Mouse (Mus musculus): ENCODE measurements at regions not wholly inside any gene's neighbourhood (a gene's known extent, or its start where the extent isn't known, plus 50 kb on each side); places are given as distances from the start of the nearest gene placed in this dataset.

DNA sequence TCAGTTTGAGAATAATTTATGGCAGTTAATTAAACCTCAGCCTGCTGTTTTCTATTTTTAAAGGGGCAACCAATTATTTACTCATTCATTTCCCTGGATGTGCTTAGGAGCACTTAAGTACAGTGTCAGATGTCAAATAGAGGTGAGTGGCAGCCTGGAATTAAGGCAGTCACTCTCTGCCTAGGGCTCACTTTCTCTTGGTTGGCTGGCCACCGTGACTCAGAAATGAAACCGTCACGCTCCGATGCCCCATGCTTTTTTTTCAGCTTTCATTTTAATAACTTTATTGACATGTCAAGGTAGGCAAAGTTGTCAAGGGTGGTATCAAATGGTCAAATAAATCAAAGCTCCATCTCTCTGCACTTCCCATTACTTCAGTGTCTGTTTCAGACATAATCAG, 547.9 kb upstream of the Jmjd1c start:
- WGBS, result 80% methylated on average over 4 of the region's 4 CpGs
- H3K4me1 ChIP-seq (ENCODE audit: control insufficient read depth, insufficient read depth, low read length), result no peaks in the 10 kb centered on the region
- H3K4me3 ChIP-seq (replicated peaks; ENCODE audit: control insufficient read depth, low read depth, low read length), result no peak overlapping the region
- TF ChIP-seq CTCF (IDR thresholded peaks at IDR 0.05; ENCODE audit: control insufficient read depth, insufficient read depth, low read length), result no peak
- H3K27ac ChIP-seq (ENCODE audit: control insufficient read depth, insufficient read depth, low read depth, low read length, poor library complexity), result no peak overlapping the region

DNA sequence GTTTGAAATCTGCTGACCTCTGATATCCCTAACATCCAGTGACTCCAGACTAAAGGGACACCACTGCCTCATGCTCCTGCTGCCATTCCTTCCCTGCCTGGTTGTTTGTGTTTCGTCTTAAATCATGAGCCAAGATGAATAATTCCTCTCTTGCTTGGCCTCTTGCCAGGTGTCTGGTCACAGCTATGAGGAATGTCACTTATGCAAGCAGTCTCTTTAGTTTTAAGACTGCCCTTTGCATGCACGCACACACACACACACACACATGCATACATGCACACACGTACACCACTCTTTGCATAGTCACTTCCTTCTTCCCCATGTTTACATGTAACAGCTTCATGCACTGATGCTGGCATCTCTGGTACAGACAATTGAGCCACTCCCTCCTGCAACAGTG, 543.0 kb upstream of the Jmjd1c start:
- Histone ChIP-seq H3K4me3 (replicated peaks; ENCODE audit: control insufficient read depth, low read depth, low read length) (no peak overlapping the region), H3K27ac (ENCODE audit: control insufficient read depth, insufficient read depth, low read depth, low read length, poor library complexity) (no peak overlapping the region), H3K4me1 (ENCODE audit: control insufficient read depth, insufficient read depth, low read length) (no peaks in the 10 kb centered on the region)
- 58% methylated on average over 3 of the region's 3 CpGs for WGBS
- TF ChIP-seq POLR2A (IDR thresholded peaks at IDR 0.05; ENCODE audit: borderline replicate concordance, control insufficient read depth, low read depth, low read length) (no peak), CTCF (IDR thresholded peaks at IDR 0.05; ENCODE audit: control insufficient read depth, insufficient read depth, low read length) (no peak)

DNA sequence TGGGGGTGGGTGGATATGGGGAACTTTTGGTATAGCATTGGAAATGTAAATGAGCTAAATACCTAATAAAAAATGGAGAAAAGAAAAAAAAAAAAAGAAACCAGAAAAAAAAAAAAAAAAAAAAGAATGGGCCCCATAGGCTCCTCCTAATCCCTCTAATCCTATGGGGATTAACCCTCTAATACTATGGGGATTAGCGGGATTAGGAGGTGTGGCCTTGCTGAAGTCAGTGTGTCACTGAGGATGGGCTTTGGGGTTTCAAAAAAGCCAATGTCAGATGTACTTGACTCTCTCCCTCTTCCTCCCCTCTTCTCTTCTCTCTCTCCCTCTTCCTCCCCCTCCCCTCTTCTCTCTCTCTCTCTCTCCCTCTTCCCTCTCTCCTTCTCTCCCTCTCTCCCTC, 541.7 kb upstream of the Jmjd1c start:
- Histone ChIP-seq H3K27ac (ENCODE audit: control insufficient read depth, insufficient read depth, low read depth, low read length, poor library complexity) (no peak overlapping the region), H3K4me1 (ENCODE audit: control insufficient read depth, insufficient read depth, low read length) (no peaks in the 10 kb centered on the region), H3K4me3 (replicated peaks; ENCODE audit: control insufficient read depth, low read depth, low read length) (no peak overlapping the region)
- TF ChIP-seq POLR2A (IDR thresholded peaks at IDR 0.05; ENCODE audit: borderline replicate concordance, control insufficient read depth, low read depth, low read length) (no peak), CTCF (IDR thresholded peaks at IDR 0.05; ENCODE audit: control insufficient read depth, insufficient read depth, low read length) (no peak)
- WGBS, result 68% methylated on average over 1 of the region's 1 CpGs

DNA sequence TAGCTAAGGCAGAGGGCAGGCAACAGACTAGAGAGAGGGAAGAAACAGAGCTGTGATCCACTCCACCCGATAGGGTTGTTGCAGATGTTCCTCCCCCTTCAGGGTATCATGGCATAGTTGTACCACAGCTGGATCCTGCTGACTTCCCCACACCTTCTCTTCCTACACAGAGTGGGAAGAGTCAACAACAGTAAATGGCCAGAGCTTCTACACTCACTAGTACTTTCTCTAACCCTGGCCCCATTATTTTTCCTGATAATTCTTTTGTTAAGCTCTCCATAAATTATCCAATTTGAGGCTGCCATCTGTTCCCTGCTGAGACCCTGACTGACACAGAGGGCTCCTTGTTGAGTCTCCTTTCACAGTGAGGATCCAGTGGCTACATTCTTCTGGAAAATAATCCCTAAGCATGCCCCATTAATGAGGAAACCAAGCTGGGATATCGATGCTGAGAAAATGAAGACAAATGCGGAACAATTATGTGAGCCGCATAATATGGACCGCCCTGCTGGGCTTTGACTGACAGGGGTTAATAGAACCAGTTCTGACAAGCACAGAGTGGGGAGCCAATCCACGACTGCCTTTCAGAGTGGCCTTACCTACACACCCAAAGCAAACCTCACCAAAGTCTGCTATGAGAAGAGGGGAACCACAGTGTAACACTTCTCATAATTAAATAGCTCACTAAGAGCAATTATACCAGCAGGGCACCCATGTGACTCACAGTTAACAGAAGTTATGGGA, 537.7 kb upstream of the Jmjd1c start:
- TF ChIP-seq POLR2A (IDR thresholded peaks at IDR 0.05; ENCODE audit: borderline replicate concordance, control insufficient read depth, low read depth, low read length) (no peak), CTCF (IDR thresholded peaks at IDR 0.05; ENCODE audit: control insufficient read depth, insufficient read depth, low read length) (no peak)
- Histone ChIP-seq H3K27ac (ENCODE audit: control insufficient read depth, insufficient read depth, low read depth, low read length, poor library complexity) (no peak overlapping the region), H3K4me1 (ENCODE audit: control insufficient read depth, insufficient read depth, low read length) (no peaks in the 10 kb centered on the region), H3K4me3 (replicated peaks; ENCODE audit: control insufficient read depth, low read depth, low read length) (no peak overlapping the region)
- WGBS, result 72% methylated on average over 6 of the region's 6 CpGs

DNA sequence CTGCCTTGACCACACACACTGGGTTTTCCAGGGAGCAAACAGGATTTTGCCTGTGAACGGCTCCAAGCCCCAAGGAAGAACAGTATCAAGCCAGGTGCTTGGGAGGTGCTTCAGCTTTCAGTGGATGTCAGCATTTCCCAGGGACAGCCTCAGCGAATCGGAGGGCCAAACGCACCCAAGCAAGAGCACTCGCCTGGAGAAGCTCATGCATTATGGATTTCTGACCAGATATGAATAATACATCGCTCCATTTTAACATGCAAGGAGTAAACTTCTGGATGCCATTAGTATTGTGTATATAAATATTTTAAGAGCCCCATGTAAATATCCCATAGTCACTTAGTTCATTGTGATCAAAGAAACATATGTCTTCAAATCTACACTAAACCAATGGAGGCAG, 530.6 kb upstream of the Jmjd1c start:
- Histone ChIP-seq H3K4me1 (ENCODE audit: control insufficient read depth, insufficient read depth, low read length) (no peaks in the 10 kb centered on the region), H3K4me3 (replicated peaks; ENCODE audit: control insufficient read depth, low read depth, low read length) (no peak overlapping the region), H3K27ac (ENCODE audit: control insufficient read depth, insufficient read depth, low read depth, low read length, poor library complexity) (no peak overlapping the region)
- TF ChIP-seq POLR2A (IDR thresholded peaks at IDR 0.05; ENCODE audit: borderline replicate concordance, control insufficient read depth, low read depth, low read length), result no peak
- no peak for TF ChIP-seq CTCF (IDR thresholded peaks at IDR 0.05; ENCODE audit: control insufficient read depth, insufficient read depth, low read length)
- 77% methylated on average over 6 of the region's 6 CpGs for WGBS

DNA sequence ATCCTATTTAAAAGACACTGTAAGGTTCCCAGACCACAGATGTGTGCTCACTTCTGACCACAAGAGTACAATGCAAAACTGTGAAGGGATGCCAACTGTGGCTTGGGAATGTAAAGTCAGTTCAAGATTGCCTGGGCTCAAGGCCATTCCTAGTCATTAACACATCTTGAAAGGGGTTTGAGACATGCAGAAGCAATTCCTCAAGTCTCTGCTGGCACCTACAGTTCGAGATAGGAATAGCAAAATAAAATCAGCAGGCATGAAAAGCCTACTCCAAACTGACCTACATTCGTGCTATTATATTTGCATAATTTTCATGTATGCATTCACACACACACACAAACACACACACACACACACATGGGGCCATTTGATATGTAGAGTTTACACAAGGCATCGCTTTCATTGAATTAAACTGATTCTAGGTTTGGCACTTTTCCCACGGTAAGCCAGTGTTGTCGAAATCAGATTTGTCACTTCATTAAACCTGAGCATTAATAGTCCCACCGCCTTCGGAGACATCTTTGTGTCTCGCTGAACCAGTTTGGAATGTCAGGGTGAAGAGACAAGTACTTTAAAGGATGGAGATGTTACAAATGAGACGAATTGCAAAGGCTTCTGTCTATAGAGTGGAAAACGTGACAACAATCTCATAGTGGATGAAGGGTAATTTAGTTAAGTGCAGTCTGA, 520.9 kb upstream of the Jmjd1c start:
- Histone ChIP-seq H3K27ac (ENCODE audit: control insufficient read depth, insufficient read depth, low read depth, low read length, poor library complexity) (no peak overlapping the region), H3K4me3 (replicated peaks; ENCODE audit: control insufficient read depth, low read depth, low read length) (no peak overlapping the region), H3K4me1 (ENCODE audit: control insufficient read depth, insufficient read depth, low read length) (no peaks in the 10 kb centered on the region)
- TF ChIP-seq CTCF (IDR thresholded peaks at IDR 0.05; ENCODE audit: control insufficient read depth, insufficient read depth, low read length), result no peak
- no peak for TF ChIP-seq POLR2A (IDR thresholded peaks at IDR 0.05; ENCODE audit: borderline replicate concordance, control insufficient read depth, low read depth, low read length)
- WGBS, result 56% methylated on average over 10 of the region's 10 CpGs

DNA sequence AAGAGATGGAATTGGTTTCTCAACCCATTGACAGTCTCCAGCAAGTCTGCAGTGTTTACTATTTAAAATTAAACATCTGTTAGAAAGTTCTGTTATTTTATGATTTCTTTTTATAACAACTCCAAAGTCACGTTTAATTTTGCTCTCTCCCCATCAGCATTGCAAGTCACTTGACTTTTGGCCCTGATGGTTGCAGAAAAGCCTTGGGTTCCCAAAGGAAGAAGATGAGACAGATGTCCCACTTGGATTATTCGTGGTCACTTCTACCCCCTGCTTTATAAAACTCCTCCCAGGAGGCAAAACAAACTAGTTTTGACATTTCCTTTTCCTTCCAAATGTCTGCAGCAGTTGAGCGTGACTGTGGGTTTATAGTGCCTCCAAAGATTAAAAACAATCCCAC, 502.9 kb upstream of the Jmjd1c start:
- 51% methylated on average over 3 of the region's 3 CpGs for WGBS
- TF ChIP-seq CTCF (IDR thresholded peaks at IDR 0.05; ENCODE audit: control insufficient read depth, insufficient read depth, low read length) (no peak), POLR2A (IDR thresholded peaks at IDR 0.05; ENCODE audit: borderline replicate concordance, control insufficient read depth, low read depth, low read length) (no peak)
- Histone ChIP-seq H3K27ac (ENCODE audit: control insufficient read depth, insufficient read depth, low read depth, low read length, poor library complexity) (no peak overlapping the region), H3K4me3 (replicated peaks; ENCODE audit: control insufficient read depth, low read depth, low read length) (no peak overlapping the region), H3K4me1 (ENCODE audit: control insufficient read depth, insufficient read depth, low read length) (no peaks in the 10 kb centered on the region)

DNA sequence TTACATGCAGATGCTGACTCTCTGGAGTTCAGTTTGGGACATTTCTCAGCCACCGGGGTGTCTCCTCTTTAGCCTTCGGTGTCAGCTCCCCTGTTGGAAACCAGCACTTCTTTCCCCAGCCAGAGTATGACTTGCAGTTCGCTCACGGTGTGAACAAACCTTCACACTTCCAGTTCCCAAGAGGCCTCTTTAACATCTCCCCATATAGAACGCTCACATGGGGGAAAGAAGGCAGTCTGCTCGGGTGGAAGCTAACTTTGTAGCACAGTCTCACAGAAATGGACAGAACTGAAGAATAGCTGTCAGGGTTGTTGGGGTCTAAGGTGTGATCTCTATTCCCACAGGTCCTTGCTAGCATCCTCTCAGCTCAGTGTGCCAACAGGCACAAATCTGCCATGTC, 502.4 kb upstream of the Jmjd1c start:
- Histone ChIP-seq H3K27ac (ENCODE audit: control insufficient read depth, insufficient read depth, low read depth, low read length, poor library complexity) (no peak overlapping the region), H3K4me1 (ENCODE audit: control insufficient read depth, insufficient read depth, low read length) (no peaks in the 10 kb centered on the region), H3K4me3 (replicated peaks; ENCODE audit: control insufficient read depth, low read depth, low read length) (no peak overlapping the region)
- TF ChIP-seq POLR2A (IDR thresholded peaks at IDR 0.05; ENCODE audit: borderline replicate concordance, control insufficient read depth, low read depth, low read length) (no peak), CTCF (IDR thresholded peaks at IDR 0.05; ENCODE audit: control insufficient read depth, insufficient read depth, low read length) (no peak)
- WGBS, result 48% methylated on average over 6 of the region's 6 CpGs

Data from bone marrow, adult 2 months (tissue).